Mouse (Mus musculus) bone marrow macrophage, adult 2 months (primary cell): ENCODE measurements around the gene Rnf225.

Experiments
- CTCF ChIP-seq: IDR thresholded peaks from 2 replicates; pipeline ENCODE4 v1.5.1; 2012; ENCODE audit warnings: low read depth, mild to moderate bottlenecking, low read length, moderate library complexity
- POLR2A ChIP-seq: IDR thresholded peaks from 2 replicates; pipeline ENCODE4 v1.6.1; 2012; ENCODE audit warnings: mild to moderate bottlenecking, low read depth, low read length, borderline replicate concordance

- no peak for TF ChIP-seq CTCF
- TF ChIP-seq POLR2A = no peak
These were observed 27.7 kb downstream of the Rnf225 start for GRCm38 (mm10) chr7:12954896-12955295.
